Mouse (Mus musculus) lung, postnatal 36 days (tissue): ENCODE data around the gene Eif3f.
A peak's percentile ranks its signal among the peaks of the same experiment; 100 is the strongest.

Experiments
- DNase-seq: peaks from one replicate; pipeline ENCODE4 v3.0.0; 2022; ENCODE audit warnings: mixed read lengths

Gene Eif3f

DNA sequence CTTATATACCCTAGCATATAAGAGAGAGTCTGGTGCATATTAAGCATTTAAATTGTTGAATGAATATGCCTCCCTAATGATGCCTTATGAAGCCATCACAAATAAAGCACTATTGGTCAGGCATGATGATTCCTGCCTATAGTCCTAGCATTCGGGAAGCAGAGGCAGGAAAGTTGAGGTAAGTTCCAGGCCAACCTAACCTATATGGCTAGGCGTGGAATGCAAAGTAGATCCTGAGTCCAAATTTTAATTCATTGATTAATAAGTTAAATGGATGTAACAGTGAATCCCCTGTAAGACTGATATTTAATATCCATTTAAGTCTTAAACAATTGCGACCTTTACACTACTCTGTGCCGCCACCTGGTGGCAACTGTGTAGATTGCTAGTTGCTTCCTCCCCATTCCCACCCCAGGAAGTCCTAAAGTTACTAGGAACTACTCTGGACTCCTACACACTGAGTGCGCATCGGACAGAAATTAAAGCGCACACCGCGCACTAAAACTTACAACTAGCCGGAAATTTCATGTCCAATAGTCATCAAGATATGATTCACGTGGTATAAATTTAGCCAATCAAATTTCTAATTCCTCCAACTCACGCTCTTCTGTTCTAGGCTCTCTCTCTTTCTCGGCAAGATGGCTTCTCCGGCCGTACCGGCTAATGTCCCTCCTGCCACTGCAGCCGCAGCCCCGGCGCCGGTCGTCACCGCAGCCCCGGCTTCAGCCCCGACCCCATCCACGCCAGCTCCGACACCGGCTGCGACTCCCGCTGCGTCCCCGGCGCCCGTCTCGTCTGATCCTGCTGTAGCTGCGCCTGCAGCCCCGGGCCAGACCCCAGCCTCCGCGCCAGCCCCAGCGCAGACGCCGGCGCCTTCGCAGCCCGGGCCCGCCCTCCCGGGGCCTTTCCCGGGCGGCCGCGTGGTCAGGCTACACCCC is at the start of gene Eif3f:
Gene Eif3f, plus strand, starts transcription at position 624 of the 938 bp plus-strand sequence.
- DNase-seq, result peak; percentile 97

DNA sequence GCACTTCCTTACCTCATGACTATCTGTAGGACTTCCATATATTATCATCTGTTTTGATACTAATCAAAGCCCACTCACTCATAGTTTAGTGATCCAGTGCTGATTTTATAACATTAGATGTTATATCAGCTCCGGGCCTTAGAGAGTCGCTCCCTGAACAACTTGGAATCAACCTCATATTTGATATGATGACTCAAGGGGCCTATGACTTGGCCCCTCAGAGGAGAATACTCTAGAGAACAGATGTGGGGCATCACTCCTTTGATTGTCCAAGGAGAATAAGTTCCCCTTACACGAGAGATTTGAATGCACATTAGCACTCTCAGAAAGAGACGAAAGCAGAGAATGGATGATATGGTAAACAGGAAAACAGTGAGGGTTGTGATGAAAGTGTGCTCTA is 49.3 kb upstream of the Eif3f start, which contains the start of gene Olfr518:
Gene Olfr518, minus strand, starts transcription at position 101 of the 400 bp plus-strand sequence.
- DNase-seq, result no peak

DNA sequence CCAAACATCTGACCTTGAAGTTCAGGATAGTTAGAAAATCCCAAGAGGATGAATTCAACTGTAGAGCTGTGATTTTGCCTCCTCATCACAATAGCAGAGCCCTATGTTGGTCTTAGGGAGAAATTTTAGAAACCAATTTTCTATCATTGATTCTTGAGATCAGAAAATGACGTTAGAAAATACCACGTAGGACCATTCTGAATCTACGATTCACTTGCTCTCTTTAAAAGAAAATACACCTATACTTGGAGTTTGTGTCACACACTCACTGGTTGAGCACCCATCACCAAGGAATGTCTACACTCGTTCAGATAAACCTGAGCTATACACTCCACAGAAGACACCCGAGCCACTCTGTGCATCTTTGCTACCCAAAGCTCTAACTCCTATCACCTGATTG is 39.9 kb upstream of the Eif3f start, which contains the start of gene Olfr519:
Gene Olfr519, minus strand, starts transcription at position 101 of the 400 bp plus-strand sequence.
- no peak for DNase-seq

DNA sequence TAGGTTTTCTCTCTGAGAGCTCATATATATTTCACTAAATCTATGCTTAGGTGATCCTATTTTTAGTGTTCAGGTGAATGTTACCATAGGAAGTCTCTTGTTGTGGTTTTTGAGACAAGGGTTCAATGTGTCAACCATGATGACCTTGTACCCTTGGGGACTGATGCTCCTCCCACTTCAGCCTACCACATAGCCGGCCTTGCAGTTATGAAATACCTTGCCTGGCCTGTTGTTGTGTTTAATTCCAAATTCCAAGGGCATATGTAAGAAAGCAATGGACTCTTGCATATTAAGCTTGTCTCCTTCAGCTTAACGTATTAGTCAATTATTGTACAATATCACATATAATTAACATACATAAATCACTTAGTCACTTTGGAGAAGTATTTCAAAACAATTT is 30.2 kb upstream of the Eif3f start:
- no peak for DNase-seq

DNA sequence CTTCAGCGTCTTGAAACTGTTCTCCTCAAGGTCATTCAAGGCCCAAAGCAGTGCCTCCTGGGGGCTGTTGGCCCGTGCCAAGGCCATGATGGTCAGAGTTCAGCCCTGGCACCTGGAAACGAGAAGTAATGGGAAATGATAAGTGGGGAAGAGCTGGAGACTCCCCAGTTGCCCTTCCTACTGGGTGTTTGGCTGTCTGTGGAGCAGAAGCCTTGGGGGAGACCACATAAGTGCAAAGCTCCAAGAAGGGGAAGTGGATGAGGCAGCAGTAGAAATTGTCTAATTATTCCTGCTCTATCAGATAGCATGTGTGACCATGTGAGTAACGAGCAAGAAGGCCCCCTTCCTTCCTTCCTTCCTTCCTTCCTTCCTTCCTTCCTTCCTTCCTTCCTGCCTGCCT is 7.2 kb upstream of the Eif3f start:
- DNase-seq, result no peak

DNA sequence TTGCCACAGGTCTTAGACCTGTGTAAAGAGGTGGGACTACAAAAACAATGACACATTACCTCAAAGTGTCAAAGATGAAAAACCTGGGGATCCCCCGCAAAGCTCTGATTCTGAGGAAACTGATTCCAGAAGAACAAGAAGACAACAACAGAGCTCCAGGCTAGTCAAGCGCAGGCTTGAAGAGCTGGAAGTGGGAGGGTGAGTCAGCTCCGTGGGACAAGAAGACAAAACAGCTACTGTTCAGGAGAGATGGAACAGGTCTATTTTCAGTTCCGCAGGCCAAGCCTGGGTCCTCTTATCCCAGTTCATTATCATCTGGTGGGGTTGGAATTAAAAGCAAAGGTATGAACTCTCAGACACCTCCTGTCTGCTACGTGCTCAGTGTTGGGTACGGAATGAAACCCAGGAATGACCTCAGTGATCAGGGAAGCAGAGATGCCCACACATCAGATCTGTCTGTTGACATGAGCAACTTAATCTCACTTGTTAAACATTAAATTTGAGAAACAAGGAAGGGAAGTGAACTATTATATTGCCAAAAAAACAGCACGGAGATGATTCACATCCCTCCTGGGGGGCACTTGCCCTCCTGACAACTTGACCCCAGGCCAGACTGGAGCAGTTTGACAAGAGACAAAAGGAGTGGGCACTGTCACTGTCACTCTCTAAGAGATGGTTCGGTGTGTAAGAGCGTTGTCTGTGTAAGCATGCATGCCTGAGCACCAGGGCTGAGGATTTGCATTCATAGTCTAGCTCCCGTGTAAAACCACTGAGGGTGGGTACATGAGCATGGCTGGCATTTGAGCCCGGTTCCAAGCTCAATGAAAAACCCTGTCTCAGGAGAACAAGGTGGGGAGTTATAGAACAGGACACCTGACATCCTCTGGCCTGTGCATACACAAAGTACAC is 5.7 kb upstream of the Eif3f start:
- DNase-seq, result no peak

DNA sequence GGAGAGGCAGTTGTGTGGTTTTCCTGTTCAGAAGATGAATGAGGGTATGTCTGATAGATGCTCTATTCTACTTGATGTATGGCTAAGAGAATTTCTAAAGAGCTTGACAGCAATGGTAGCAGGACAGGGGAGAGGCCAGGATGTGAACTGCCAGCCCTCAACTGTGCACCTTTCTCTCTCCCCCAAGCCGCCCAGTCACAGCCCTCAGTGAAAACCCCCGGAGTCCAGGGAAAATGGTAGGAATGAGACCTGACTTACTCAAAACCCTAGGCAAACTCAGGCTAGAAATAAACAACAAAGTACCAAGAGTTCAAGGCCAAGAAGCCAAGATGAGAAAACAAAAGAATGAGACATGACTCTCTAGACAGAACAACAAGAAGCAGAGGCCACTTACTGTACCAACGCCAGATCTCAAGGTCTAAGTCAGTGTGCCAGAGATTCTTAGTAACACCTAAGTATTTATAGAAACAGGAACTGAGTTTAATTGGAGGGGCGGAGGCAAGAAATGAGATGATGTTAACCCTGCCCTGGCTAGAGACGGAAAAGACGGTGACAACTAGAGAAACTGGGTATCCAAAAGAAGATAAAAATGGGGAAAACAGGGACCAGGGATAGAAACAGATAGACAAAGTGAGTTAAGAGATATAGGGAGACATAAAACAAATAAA is 4.4 kb upstream of the Eif3f start, which contains the start of gene Nlrp10:
Gene Nlrp10, minus strand, starts transcription at position 453 of the 668 bp plus-strand sequence.
- DNase-seq, result peak; percentile 25

DNA sequence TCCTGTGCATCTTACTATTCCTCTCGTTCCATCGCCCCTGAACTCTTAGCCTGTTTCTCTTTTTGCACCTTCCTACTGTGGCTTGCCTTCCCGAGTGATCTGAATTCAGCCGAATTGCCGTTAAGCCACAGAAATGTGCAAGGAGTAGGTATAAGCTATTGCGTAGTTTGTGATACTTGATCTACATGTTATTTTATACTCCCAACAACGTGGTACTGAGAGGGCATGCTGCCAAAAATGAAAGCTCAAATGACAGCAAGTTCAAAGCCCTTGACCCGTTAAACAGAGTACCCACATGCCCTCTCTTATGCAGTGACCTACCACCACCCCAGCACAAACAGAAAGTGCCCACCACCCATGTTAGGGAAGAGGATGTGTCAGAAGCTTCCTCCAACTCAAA is 619 bp downstream of the Eif3f start:
- DNase-seq, result peak; percentile 10

DNA sequence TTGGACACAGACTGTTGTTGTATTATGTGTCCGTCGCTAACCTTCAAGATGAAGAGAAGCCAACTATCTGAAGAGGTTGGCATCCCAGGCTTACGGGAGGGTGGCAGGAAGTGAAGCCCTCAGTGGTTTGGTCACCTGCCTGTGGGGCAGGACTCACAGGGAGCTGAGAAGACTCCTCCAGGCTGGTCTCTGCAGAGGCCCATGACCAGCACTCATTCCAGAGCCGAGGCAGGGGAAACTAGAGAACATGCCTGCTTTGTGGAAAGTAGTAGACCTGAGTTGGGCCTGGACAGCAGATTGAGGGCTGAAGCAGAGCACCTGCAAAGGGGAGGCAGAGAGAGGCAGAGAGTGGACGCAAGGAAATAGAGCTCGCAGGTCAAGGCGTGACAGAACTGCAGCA is 1.2 kb downstream of the Eif3f start:
- no peak for DNase-seq

DNA sequence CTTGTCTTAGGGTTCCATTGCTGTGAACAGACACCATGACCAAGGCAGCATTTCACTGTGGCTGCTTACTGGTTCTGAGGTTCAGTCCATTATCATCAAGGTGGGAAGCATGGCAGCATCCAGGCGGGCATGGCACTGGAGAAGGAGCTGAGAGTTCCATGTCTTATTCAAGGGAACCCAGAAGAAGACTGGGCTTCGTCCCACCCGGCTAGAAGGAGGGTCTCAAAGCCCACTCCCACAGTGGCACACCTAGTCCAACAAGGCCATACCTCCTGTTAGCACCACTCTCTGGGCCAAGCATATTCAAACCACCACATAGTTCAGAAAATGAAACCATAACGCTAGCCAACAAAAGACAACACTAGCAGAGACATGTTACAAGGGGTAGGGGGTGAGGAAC is 2.4 kb downstream of the Eif3f start:
- DNase-seq, result no peak

DNA sequence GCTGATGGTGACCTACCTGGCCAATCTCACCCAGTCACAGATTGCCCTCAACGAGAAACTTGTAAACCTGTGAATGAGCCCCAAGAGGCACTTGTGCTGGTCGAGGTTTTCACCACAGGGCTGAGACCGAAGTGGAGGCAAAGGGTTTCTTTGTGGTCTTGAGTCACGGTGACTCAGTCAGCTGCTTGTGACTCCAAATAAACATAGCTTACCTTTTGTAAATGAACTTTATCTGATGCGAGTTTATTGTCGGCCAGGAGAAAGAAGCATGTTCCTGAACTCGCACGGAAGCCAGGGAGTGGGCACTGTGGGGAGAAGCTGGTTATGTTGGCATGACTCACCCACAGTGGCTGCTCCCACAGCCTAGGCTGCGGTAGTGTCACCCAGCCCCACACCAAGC is 7.2 kb downstream of the Eif3f start:
- DNase-seq, result peak; percentile 34

DNA sequence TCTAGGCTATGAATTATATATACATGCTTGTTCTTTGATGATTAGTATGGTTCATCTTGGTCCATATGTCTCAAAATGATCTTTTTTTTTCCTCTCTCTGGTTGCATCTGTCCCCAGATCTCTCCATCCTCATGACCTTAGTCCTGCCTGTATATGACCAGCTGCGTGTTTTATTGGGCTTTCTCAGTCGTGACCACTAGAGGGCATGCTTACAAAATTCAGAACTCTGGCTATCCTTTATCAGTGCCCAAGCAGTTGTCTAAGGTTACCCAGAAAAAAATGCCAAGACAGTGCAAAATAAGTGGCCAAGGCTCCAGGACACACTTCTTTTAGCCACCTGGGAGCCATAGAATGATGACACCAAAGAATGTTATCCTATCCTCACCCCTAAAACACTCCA is 9.8 kb downstream of the Eif3f start:
- DNase-seq, result peak; percentile 60

DNA sequence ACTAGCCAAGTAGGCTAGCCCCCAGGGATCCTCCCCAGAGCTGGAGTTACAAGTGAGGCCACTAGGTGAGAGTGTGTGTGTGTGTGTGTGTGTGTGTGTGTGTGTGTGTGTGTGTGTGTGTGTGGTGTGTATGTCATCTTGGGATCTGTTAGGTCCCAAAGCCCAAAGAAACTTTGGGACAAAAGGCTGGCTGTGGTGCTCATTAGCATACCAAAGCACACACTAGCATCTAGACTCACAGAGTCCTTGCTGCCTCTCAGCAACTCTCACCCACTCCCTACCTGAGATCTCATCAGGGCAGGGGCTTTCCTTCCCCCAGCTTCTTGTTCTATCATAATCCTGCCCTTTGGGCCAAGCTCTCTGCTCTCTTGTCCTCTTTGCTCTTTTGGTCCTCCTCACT is 14.4 kb downstream of the Eif3f start:
- DNase-seq, result no peak

DNA sequence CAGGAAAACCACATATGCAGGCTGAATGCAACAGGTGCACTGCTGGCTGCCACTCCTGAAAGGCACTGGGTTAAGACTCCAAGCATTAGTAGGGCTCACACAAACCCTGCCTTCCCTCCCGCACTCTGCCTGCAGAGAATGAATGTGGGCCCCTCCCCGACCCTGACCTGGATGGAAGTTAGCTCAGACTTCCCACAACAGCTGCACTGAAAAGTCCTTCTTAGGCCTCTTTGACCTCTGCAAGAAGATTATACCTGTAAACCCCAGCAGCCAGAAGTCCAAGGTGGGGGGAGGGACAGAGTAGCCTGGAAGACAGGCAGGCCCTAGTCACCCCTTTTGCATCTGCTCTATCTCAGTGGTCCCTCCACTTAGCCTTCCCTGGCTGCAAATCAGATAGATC is 15.1 kb downstream of the Eif3f start:
- DNase-seq, result no peak

DNA sequence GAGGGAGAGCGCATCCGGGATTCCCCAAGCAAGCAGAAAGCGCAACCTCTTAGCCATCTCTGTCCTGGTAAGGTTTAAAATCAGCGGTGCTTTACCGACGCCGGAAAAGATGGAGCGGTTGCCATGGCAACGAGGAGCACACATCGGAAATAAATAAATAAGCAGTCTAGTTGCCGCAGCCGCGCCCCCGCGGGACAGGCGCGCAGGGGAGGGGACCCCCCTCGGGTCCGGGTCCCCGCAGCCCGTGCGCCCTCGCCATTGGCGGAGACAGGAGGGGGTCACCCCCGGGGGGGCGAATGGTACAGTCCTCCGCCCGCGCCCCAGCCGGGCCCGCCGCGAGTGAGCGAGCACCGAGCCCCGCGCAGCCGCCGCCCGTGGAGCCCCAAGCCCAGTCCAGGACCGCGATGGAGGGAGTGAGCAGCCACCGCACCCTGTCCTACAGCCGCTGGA is 16.1 kb downstream of the Eif3f start, which contains the start of gene Tub:
Gene Tub, plus strand, starts transcription at position 27 of the 450 bp plus-strand sequence.
- peak; percentile 51 for DNase-seq

DNA sequence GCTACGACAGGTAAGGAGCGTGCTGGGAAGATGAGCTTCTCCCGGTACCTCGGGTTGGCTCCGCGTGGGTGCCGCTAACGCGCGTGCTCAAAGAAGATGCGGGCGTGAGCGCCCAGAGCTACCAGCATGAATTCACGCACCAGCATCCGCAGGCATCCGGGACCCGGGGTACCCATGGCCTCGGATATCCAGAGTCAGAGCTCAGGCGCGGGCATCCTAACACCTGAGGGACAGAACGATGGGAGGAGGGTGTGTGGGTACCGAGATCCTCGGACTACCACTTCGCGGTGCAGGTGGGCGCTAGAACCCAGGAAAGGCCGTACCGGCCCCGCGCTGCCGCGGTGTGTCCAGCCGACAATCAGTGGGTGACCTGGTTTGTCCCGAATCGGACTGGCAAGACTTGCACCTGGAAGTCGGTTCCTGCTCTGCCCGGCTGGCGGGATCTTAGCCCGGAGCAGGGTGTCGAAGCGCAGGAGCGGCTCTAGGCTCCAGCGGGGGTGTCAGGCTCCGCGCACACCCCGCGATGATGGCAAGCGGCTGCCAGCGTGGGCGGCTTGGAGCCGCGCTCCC is 16.6 kb downstream of the Eif3f start:
- DNase-seq, result no peak

DNA sequence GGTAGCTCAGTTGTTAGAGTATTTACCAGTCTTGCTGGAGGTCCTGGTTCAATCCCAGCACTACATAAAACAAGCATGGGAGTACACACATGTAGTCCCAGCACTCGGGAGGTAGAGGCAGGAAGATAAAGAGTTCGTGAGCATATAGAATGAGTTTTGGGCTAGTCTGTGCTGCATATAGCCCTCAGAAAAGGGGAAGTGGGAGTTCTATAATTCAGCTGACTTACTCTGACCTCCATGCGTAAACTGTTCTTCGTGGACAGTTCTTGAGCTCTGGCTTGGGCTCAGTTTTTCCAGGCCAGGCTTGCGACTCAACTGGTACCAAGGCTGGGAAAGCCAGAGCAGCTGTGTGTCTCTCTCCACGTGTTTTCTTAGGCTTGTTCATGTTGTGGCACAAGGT is 18.6 kb downstream of the Eif3f start:
- no peak for DNase-seq

DNA sequence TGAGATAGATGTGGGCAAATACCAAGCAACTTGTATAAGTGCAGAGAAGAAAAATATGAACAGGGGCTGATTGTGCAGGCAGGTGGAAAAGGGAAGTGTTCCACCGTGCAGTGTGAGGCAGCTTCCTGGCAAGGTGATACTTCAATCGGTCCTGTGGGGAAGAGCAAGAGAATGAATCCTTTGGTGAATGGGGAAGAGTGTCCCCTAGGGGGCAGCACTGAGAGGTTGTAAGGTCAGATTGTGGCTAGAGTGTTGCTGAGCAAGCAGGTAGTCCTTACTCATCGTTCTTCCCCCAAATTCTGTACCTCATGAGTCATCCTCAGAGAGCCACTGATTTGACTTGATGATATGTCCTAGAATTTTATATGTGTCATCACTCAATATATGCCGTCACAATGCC is 20.0 kb downstream of the Eif3f start:
- DNase-seq, result peak; percentile 45

DNA sequence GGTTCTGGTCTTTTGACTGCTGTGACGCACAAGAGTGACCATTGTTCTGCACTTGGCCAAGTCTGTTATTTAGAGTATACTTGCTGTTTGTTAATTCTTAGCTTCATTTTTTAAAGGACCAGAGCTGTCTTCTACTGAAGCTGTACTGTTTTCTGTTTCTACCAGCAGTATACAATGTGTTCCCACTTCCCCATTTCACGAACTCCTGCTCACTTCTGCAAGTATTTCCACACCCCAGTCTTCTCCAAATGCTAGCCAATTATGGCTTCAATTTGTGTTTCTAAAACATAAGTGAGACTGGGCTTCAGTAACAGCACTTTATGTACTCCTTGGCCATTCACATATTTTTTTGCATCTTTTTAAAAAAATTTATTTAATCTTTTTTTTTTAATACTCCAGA is 23.5 kb downstream of the Eif3f start:
- DNase-seq, result no peak

DNA sequence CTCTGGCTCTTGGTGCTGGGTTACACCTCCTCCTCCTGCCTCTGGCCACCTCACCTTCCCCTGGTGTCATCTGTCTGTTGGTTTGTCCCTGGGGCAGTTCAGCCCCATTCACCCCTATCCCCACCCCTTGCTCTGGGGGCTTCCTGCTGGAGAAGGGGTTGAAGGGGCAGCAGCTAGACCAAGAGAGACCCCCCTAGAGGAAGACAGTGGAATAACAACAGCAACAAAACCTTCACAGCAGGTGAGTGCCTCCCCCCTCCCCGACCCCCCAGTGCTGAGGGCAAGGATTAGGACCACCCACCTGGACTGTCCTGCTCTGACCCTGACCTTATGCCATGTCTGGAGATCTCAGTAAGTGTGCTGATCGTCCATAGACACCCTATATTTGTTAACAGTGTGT is 31.8 kb downstream of the Eif3f start:
- DNase-seq, result no peak

DNA sequence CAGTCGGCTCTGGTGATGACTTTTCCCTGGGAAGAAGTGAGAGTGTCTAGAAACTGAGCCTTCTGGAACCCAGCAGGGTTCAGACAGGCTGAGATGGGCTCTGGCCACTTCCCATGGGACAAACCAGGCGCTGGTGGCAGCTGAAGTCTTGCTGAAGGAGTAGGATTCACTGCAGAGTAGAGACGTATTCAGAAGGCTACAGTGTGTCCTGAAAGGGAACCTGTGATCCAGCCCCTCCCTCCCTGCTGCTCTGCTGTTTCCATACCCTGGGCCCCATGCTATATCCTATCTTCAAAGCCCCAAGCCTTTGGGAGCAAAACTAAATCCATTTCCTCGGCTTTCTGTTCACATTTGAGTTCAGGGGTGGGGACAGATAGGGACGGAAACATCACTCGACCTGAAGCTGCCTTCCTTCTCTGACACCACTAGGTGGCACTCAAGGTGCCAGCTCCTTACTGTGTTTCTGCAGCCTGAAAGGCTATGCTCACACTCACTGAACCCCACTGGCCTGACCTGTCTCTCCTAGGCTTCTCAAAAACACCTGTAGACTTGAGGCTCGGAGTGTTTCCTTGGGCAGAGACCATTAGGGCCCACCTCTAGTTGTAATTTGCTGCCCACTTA is 32.6 kb downstream of the Eif3f start:
- peak; percentile 61 for DNase-seq

DNA sequence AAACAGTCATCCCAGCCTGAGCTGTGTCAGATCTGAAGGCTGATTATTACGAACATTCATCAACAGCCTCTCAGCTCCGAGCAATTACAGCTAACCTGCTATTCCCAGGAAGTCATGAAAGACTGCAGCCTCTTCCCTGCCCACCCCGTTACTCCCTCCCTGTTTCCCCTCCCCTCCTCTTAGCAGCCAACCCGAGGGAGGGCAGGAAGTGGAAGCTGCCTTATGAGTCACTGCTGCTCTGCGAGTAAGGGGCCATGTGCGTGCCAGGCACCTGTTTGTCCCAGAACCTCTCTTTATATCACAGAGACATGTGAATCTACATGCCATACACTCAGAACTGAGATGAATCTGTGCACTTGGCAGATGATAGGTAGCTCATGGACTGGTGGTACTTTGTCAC is 34.0 kb downstream of the Eif3f start:
- DNase-seq, result no peak
